Mouse (Mus musculus): Measurements from ENCODE around the gene F8a. TPM values are rescaled to one million over a fixed set of nuclear protein-coding genes. Genes with fewer than 3 reads are reported as not detected.

The F8a gene
- polyA plus RNA-seq (2012; fragmentation: generic; extraction: Trizol): 1 to 10 TPM; 5.0 to 6.2 TPM

DNA sequence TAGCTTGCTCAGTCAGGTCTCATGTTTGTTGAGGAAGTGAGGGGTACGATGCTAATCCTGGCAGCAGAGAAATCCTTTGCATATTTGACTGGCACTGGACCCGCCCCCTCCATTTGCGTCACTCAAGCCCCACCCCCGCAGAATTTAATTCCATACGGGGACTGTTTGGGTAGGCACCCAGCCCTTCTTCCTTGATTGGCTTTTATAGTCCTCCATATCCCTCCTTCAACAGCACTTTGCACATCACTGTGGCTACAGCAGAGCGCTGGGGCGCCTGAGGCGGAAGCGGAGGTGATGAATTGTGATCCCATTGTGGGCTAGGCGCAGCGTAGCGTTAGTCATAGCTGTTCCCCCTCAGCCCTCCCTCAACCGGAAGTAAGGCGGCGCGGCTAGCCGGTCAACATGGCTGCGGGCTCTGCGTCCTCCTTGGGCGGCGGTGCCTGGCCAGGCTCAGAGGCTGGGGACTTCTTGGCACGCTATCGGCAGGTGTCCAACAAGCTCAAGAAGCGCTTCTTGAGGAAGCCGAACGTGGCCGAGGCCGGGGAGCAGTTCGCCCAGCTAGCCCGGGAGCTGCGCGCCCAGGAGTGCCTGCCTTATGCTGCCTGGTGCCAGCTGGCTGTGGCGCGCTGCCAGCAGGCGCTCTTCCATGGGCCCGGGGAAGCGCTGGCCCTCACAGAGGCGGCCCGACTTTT, at the start of gene F8a:
Gene F8a, plus strand, starts transcription at position 378 of the 692 bp plus-strand sequence.

DNA sequence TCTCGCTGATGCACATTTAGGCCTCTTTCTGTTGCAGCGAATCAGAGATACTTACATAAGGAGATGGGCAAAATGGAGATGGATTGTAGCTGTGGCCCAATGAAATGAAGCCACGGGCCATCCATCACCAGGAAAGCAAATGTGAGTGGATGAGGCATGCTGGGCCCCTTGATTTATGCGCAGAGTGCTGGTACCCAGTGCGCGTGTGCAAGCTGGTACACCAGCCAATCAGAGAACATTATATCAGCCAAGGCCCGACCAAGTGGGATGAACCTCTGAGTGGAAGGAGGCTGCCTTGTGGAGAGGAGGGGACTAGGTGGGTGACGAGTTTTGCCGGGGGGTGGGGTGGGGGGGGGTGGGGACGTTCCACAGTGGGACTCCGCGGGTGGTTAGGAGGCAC, 36.2 kb upstream of the F8a start, which contains the start of gene Xlr3b:
Gene Xlr3b, plus strand, starts transcription at position 274 of the 400 bp plus-strand sequence.

DNA sequence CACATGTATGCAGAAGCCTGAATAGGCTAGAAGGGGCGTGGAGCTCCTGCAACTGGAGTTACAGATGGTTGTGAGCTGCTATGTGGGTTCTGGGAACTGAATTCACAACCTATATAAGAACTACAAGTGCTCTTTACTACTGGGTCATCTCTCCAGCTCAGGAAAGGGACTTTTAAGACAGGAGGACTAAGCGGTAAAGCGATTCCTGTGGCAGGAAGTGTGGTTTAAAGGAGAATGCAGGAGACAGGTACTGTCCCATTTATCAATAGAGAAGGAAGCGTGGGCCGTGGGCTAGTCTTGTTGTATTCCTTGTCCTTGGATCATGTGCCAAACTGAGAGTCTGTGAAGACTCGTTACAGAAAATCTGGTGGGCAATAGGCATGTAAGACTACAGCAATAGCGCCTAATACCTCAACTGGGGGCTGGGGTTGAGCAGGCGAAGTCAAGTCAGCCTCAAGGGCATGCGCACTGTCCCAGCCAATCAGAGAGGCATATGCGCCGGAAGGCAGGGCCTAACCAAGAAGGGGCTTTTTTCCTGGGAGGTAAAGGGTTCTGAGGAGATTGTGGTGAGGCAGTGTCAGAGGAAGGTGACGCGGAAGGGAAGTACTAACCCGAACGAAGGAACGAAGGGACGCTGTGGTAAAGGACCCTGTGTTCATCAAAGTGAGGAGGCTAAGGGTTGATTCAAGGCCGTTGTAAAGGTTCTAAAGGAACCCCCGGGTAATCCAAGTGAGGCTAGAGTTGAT, 14.1 kb upstream of the F8a start, which contains the start of gene Xlr4b:
Gene Xlr4b, plus strand, starts transcription at position 515 of the 746 bp plus-strand sequence.

DNA sequence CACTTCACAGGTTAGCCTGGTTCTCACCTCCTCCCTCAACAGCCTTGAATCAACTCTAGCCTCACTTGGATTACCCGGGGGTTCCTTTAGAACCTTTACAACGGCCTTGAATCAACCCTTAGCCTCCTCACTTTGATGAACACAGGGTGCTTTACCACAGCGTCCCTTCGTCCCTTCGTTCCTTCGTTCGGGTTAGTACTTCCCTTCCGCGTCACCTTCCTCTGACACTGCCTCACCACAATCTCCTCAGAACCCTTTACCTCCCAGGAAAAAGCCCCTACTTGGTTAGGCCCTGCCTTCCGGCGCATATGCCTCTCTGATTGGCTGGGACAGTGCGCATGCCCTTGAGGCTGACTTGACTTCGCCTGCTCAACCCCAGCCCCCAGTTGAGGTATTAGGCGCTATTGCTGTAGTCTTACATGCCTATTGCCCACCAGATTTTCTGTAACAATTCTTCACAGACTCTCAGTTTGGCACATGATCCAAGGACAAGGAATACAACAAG, 14.8 kb downstream of the F8a start, which contains the start of gene Xlr4c:
Gene Xlr4c, minus strand, starts transcription at position 310 of the 505 bp plus-strand sequence.

DNA sequence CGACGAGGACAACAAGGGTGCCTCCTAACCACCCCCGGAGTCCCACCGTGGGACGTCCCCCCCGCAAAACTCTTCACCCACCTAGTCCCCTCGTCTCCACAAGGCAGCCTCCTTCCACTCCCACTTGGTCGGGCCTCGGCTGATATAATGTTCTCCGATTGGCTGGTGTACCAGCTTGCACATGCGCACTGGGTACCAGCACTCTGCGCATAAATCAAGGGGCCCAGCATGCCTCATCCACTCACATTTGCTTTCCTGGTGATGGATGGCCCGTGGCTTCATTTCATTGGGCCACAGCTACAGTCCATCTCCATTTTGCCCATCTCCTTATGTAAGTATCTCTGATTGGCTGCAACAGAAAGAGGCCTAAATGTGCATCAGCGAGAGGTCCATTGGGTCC, 37.2 kb downstream of the F8a start, which contains the start of gene Xlr3c:
Gene Xlr3c, minus strand, starts transcription at position 121 of the 400 bp plus-strand sequence.

Other genes starting within 250 kb of the F8a start
- gene Zfp185, start 241.0 kb upstream of the F8a start, polyA plus RNA-seq (2012; fragmentation: generic; extraction: Trizol): under 1 TPM in 1 of 2 experiments, not detected in 1; 0.04 TPM
- under 1 TPM; 0.05 to 0.25 TPM for gene Pnma5, start 191.2 kb upstream of the F8a start, polyA plus RNA-seq (2012; fragmentation: generic; extraction: Trizol)
- gene Pnma3, start 163.5 kb upstream of the F8a start, polyA plus RNA-seq (2012; fragmentation: generic; extraction: Trizol): not detected
- gene Xlr4a, start 145.8 kb upstream of the F8a start, polyA plus RNA-seq (2012; fragmentation: generic; extraction: Trizol): not detected
- under 1 TPM; 0.08 to 0.30 TPM for gene Xlr3a, start 131.2 kb upstream of the F8a start, polyA plus RNA-seq (2012; fragmentation: generic; extraction: Trizol)
- not detected for gene Gm14685, start 111.2 kb upstream of the F8a start, polyA plus RNA-seq (2012; fragmentation: generic; extraction: Trizol)
- gene Xlr5b, start 79.5 kb upstream of the F8a start, polyA plus RNA-seq (2012; fragmentation: generic; extraction: Trizol): not detected
- gene DXBay18, start 78.8 kb upstream of the F8a start, polyA plus RNA-seq (2012; fragmentation: generic; extraction: Trizol): not detected
- gene Spin2d, start 51.3 kb upstream of the F8a start, polyA plus RNA-seq (2012; fragmentation: generic; extraction: Trizol): not detected
- gene Xlr3b, start 36.1 kb upstream of the F8a start, polyA plus RNA-seq (2012; fragmentation: generic; extraction: Trizol): not detected
- gene Xlr4b, start 14.0 kb upstream of the F8a start, polyA plus RNA-seq (2012; fragmentation: generic; extraction: Trizol): not detected
- gene Xlr4c, start 14.8 kb downstream of the F8a start, polyA plus RNA-seq (2012; fragmentation: generic; extraction: Trizol): not detected
- under 1 TPM; 0.04 TPM for gene Xlr3c, start 37.1 kb downstream of the F8a start, polyA plus RNA-seq (2012; fragmentation: generic; extraction: Trizol)
- not detected for gene Xlr5a, start 64.7 kb downstream of the F8a start, polyA plus RNA-seq (2012; fragmentation: generic; extraction: Trizol)
- not detected for gene Xlr5c, start 64.7 kb downstream of the F8a start, polyA plus RNA-seq (2012; fragmentation: generic; extraction: Trizol)
- gene Gm45015, start 108.5 kb downstream of the F8a start, polyA plus RNA-seq (2012; fragmentation: generic; extraction: Trizol): not detected
- 1 to 10 TPM in 1 of 2 experiments, under 1 TPM in 1; 0.81 to 6.2 TPM for gene Zfp275, start 114.3 kb downstream of the F8a start, polyA plus RNA-seq (2012; fragmentation: generic; extraction: Trizol)
- gene Gm18336, start 170.4 kb downstream of the F8a start, polyA plus RNA-seq (2012; fragmentation: generic; extraction: Trizol): not detected
- not detected for gene Zfp92, start 182.8 kb downstream of the F8a start, polyA plus RNA-seq (2012; fragmentation: generic; extraction: Trizol)
- not detected for gene Trex2, start 207.1 kb downstream of the F8a start, polyA plus RNA-seq (2012; fragmentation: generic; extraction: Trizol)
- 10 to 100 TPM; 40.7 to 52.5 TPM for gene Haus7, start 230.8 kb downstream of the F8a start, polyA plus RNA-seq (2012; fragmentation: generic; extraction: Trizol)